Mouse (Mus musculus) intestine, postnatal 0 days (tissue): ENCODE results near the gene Prep. TPM values are rescaled to one million over a fixed set of nuclear protein-coding genes. Genes with fewer than 3 reads are reported as not detected.
"Not testable (repeated sequence)": the region's sequence is repeated elsewhere in the genome, so short reads cannot be mapped to it uniquely, and the experiment has no call there.

ENCODE experiments used
- ATAC-seq: fragments of 200-750 bp; cut with Nextera tagmentation; 2 replicates; pipeline ENCODE4 v1.8.0; 2017; ENCODE audit warnings: mild to moderate bottlenecking, moderate TSS enrichment, moderate library complexity
- H3K27ac ChIP-seq: fragments of 300-500 bp; sonication (generic); 2 replicates; pipeline ENCODE4 v1.5.1; 2014; ENCODE audit warnings: mild to moderate bottlenecking, low read depth, low read length, moderate library complexity
- H3K27me3 ChIP-seq: fragments of 300-500 bp; sonication (generic); replicated peaks from 2 replicates; pipeline ENCODE4 v1.6.1; 2014; ENCODE audit warnings: low read length, mixed read lengths; ENCODE audit not compliant: control insufficient read depth, insufficient read depth
- H3K36me3 ChIP-seq: fragments of 300-500 bp; sonication (generic); 2 replicates; pipeline ENCODE4 v1.6.1; 2014; ENCODE audit warnings: mild to moderate bottlenecking, moderate library complexity; ENCODE audit not compliant: control insufficient read depth, insufficient read depth
- H3K4me1 ChIP-seq: fragments of 300-500 bp; sonication (generic); replicated peaks from 2 replicates; pipeline ENCODE4 v1.6.1; 2014; ENCODE audit warnings: antibody characterized with exemption, low read length, mixed read lengths; ENCODE audit not compliant: control insufficient read depth, insufficient read depth
- H3K4me2 ChIP-seq: fragments of 300-500 bp; sonication (generic); replicated peaks from 2 replicates; pipeline ENCODE4 v1.6.1; 2014; ENCODE audit warnings: low read depth, mild to moderate bottlenecking, moderate library complexity
- H3K4me3 ChIP-seq: fragments of 300-500 bp; sonication (generic); 2 replicates; pipeline ENCODE4 v1.5.1; 2014; ENCODE audit warnings: low read depth, low read length
- H3K9ac ChIP-seq: fragments of 300-500 bp; sonication (generic); 2 replicates; pipeline ENCODE4 v1.6.1; 2014; ENCODE audit warnings: mild to moderate bottlenecking, low read depth, low read length
- H3K9me3 ChIP-seq: fragments of 300-500 bp; sonication (generic); 2 replicates; pipeline ENCODE4 v1.6.1; 2016; ENCODE audit warnings: mixed run types; ENCODE audit not compliant: control insufficient read depth
- CTCF ChIP-seq: sonication (generic); IDR thresholded peaks from 2 replicates; pipeline ENCODE4 v1.5.1; 2016; ENCODE audit warnings: low read depth, mild to moderate bottlenecking, control low read depth, antibody characterized with exemption, moderate library complexity
- WGBS: fragments of 180-500 bp; shearing (Covaris S2); extraction: QIAGEN DNeasy Blood & Tissue Kit; methylation state at CpG from one replicate; pipeline ENCODE4 v1.1.7; 2014; 5-methylcytosine and 5-hydroxymethylcytosine counted together
- polyA plus RNA-seq: library from polyadenylated mRNA; unstranded; fragments of >200 nt; fragmentation: Nextera tagmentation; extraction: Ambion mirVana; gene quantifications from 2 replicates; pipeline ENCODE4 v1.2.1, GENCODE M21; 2015

The Prep gene
- polyA plus RNA-seq, 1 experiment from 2014 or later = 7.0 TPM

GRCm38 (mm10) chr10:45079756-45080155, 12.8 kb downstream of the Prep start:
- H3K9ac ChIP-seq = no peak overlapping the region
- H3K27ac ChIP-seq = no peak overlapping the region
- H3K9me3 ChIP-seq = no peaks in the 10 kb centered on the region
- H3K27me3 ChIP-seq = no peaks in the 10 kb centered on the region
- H3K36me3 ChIP-seq = 0 out of 2 replicates have a peak, but pooled peaks cover 4% of the 10 kb centered on the region
- H3K4me1 ChIP-seq = no peaks in the 10 kb centered on the region
- no peak overlapping the region for H3K4me2 ChIP-seq
- ATAC-seq = no peak
- H3K4me3 ChIP-seq = no peak overlapping the region
- TF ChIP-seq CTCF = no peak
- 54% methylated on average over 5 of the region's 5 CpGs for WGBS

- no peaks in the 10 kb centered on the region for H3K27me3 ChIP-seq
- no peak overlapping the region for H3K4me3 ChIP-seq
- no peaks in the 10 kb centered on the region for H3K36me3 ChIP-seq
- no peaks in the 10 kb centered on the region for H3K4me1 ChIP-seq
- TF ChIP-seq CTCF = no peak
- no peak overlapping the region for H3K27ac ChIP-seq
- no peak overlapping the region for H3K4me2 ChIP-seq
- WGBS = 69% methylated on average over 6 of the region's 6 CpGs
- H3K9me3 ChIP-seq = no peaks in the 10 kb centered on the region
- H3K9ac ChIP-seq = no peak overlapping the region
- ATAC-seq = no peak
Measured at GRCm38 (mm10) chr10:45080490-45080889, 13.5 kb downstream of the Prep start.

- TF ChIP-seq CTCF = peak; percentile 52
- Histone ChIP-seq H3K4me1 (no peaks in the 10 kb centered on the region), H3K9me3 (no peaks in the 10 kb centered on the region), H3K4me3 (no peak overlapping the region), H3K27me3 (no peaks in the 10 kb centered on the region), H3K9ac (no peak overlapping the region), H3K4me2 (no peak overlapping the region), H3K36me3 (no peaks in the 10 kb centered on the region), H3K27ac (no peak overlapping the region)
- WGBS = 60% methylated on average over 2 of the region's 2 CpGs
- ATAC-seq = no peak
Measured at GRCm38 (mm10) chr10:45082730-45083129, 15.7 kb downstream of the Prep start.

DNA sequence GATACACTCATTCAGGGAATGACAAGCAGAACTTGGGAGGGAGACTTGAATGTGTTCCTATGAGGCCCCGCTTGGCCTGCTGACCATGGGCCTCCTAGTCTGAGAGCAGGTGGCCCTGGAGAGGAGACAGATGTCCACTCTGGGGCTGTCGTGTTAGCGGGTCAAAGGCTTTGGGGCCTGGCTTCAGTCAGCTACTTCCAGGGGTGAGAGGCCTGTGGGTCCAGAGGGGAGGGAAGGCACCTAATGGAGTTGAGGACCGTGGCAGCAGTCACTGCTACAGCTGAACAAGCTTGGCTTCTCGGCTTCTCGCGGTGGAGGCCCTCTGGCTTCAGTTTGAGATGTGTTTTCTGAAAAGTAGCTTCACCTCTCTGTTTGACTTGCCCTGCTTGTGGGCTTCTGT, 17.0 kb downstream of the Prep start:
- H3K27ac ChIP-seq, ATAC-seq, H3K4me3 ChIP-seq, H3K4me2 ChIP-seq, H3K9ac ChIP-seq, H3K36me3 ChIP-seq, H3K9me3 ChIP-seq, H3K4me1 ChIP-seq, H3K27me3 ChIP-seq: not testable (repeated sequence)
- 54% methylated on average over 7 of the region's 7 CpGs for WGBS

DNA sequence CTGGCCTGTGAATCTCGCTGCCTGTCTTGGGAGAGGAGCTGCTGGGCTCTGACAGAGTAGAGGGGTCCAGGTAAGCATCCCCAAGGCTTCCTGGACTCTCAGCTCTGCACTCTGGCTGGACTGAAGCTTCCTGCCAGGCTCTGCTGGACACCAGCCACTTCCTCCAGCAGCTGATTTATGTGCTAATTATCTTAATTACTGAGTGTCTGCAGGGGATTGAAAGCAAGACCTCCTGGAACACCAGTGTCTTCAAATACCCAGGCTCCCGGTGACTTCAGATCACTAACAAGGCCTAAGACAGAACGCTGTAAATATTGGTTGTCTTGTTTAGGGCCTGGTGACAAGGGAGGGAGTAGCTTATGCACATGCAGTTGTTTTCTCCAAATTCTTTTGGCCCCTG, 17.5 kb downstream of the Prep start:
- Histone ChIP-seq H3K27me3 (no peaks in the 10 kb centered on the region), H3K27ac (no peak overlapping the region), H3K36me3 (peaks cover 5% of the 10 kb centered on the region; the same call in 1 of the 2 replicates), H3K9me3 (no peaks in the 10 kb centered on the region), H3K4me3 (no peak overlapping the region), H3K9ac (no peak overlapping the region), H3K4me1 (no peaks in the 10 kb centered on the region), H3K4me2 (no peak overlapping the region)
- 53% methylated on average over 3 of the region's 3 CpGs for WGBS
- no peak for TF ChIP-seq CTCF
- no peak for ATAC-seq

GRCm38 (mm10) chr10:45085315-45085714, 18.3 kb downstream of the Prep start:
- Histone ChIP-seq H3K27ac (no peak overlapping the region), H3K4me3 (no peak overlapping the region), H3K4me2 (no peak overlapping the region), H3K9me3 (no peaks in the 10 kb centered on the region), H3K4me1 (no peaks in the 10 kb centered on the region), H3K36me3 (peaks cover 5% of the 10 kb centered on the region; the same call in 1 of the 2 replicates), H3K9ac (no peak overlapping the region), H3K27me3 (no peaks in the 10 kb centered on the region)
- no peak for TF ChIP-seq CTCF
- 80% methylated on average over 2 of the region's 2 CpGs for WGBS
- ATAC-seq = no peak

- Histone ChIP-seq H3K27me3 (no peaks in the 10 kb centered on the region), H3K4me1 (no peaks in the 10 kb centered on the region), H3K27ac (no peak overlapping the region), H3K9ac (no peak overlapping the region), H3K36me3 (peaks cover 14% of the 10 kb centered on the region; the same call in 1 of the 2 replicates), H3K9me3 (no peaks in the 10 kb centered on the region), H3K4me3 (no peak overlapping the region), H3K4me2 (no peak overlapping the region)
- TF ChIP-seq CTCF = peak; percentile 63
- WGBS = 59% methylated on average over 5 of the region's 5 CpGs
- ATAC-seq = no peak
Measured at GRCm38 (mm10) chr10:45086637-45087036, 19.6 kb downstream of the Prep start.
